Mouse (Mus musculus) stomach, embryonic 15.5 days (tissue): ENCODE measurements around the gene Wdr83. TPM values are rescaled to one million over a fixed set of nuclear protein-coding genes. Genes with fewer than 3 reads are reported as not detected.
A peak's percentile ranks its signal among the peaks of the same experiment; 100 is the strongest.

Experiments
- ATAC-seq: fragments of 200-750 bp; cut with Nextera tagmentation; 2 replicates; pipeline ENCODE4 v1.8.0; 2017; ENCODE audit warnings: low read depth, moderate number of reproducible peaks, moderate TSS enrichment; ENCODE audit not compliant: insufficient read depth, low FRiP score
- H3K27ac ChIP-seq: fragments of 300-500 bp; sonication (generic); 2 replicates; pipeline ENCODE4 v1.5.1; 2015; ENCODE audit warnings: mild to moderate bottlenecking, inconsistent platforms
- H3K27me3 ChIP-seq: fragments of 300-500 bp; sonication (generic); replicated peaks from 2 replicates; pipeline ENCODE4 v1.6.1; 2015; ENCODE audit warnings: inconsistent platforms
- H3K36me3 ChIP-seq: fragments of 300-500 bp; sonication (generic); 2 replicates; pipeline ENCODE4 v1.6.1; 2015; ENCODE audit warnings: inconsistent platforms
- H3K4me1 ChIP-seq: fragments of 300-500 bp; sonication (generic); 2 replicates; pipeline ENCODE4 v1.6.1; 2015; ENCODE audit warnings: inconsistent platforms
- H3K4me2 ChIP-seq: fragments of 300-500 bp; sonication (generic); 2 replicates; pipeline ENCODE4 v1.6.1; 2015; ENCODE audit warnings: mild to moderate bottlenecking, inconsistent platforms
- H3K4me3 ChIP-seq: fragments of 300-500 bp; sonication (generic); replicated peaks from 2 replicates; pipeline ENCODE4 v1.5.1; 2015; ENCODE audit warnings: inconsistent platforms
- H3K9ac ChIP-seq: fragments of 300-500 bp; sonication (generic); 2 replicates; pipeline ENCODE4 v1.6.1; 2015; ENCODE audit warnings: inconsistent platforms
- H3K9me3 ChIP-seq: fragments of 300-500 bp; sonication (generic); 2 replicates; pipeline ENCODE4 v1.6.1; 2016; ENCODE audit warnings: inconsistent platforms
- WGBS: fragments of 180-500 bp; shearing (Covaris S2); methylation state at CpG from one replicate; pipeline ENCODE4 v1.1.7; 2015; 5-methylcytosine and 5-hydroxymethylcytosine counted together
- polyA plus RNA-seq: library from polyadenylated mRNA; unstranded; fragments of >200 nt; fragmentation: Nextera tagmentation; extraction: Ambion mirVana; gene quantifications from 2 replicates; pipeline ENCODE4 v1.2.1, GENCODE M21; 2015

Wdr83 gene
- polyA plus RNA-seq, 1 experiment from 2014 or later, result 40.6 TPM

DNA sequence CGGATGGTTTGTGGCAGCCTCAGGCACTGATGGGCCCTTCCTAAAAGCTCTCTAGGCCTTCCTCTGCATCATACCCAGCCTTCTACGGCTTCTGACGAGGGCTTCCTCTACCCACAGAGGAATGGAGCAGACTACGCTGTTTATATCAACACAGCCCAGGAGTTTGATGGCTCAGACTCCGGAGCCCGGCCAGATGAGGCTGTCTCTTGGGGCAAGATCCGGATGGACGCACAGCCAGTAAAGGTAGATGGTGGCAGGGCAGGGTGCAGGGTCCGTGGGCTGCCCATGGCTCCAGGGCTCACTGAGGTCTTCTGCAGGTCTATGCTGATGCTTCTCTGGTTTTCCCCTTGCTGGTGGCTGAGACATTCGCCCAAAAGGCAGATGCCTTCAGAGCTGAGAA lies 6.5 kb downstream of the Wdr83 start:
- no peaks in the 10 kb centered on the region for H3K9me3 ChIP-seq
- no peak overlapping the region for H3K4me2 ChIP-seq
- H3K27me3 ChIP-seq, result no peaks in the 10 kb centered on the region
- H3K9ac ChIP-seq, result no peak overlapping the region
- H3K4me3 ChIP-seq, result no peak overlapping the region
- H3K4me1 ChIP-seq, result peaks cover 17% of the 10 kb centered on the region
- no peak for ATAC-seq
- H3K27ac ChIP-seq, result no peak overlapping the region
- H3K36me3 ChIP-seq, result peaks cover 39% of the 10 kb centered on the region
- WGBS, result 91% methylated on average over 10 of the region's 10 CpGs

DNA sequence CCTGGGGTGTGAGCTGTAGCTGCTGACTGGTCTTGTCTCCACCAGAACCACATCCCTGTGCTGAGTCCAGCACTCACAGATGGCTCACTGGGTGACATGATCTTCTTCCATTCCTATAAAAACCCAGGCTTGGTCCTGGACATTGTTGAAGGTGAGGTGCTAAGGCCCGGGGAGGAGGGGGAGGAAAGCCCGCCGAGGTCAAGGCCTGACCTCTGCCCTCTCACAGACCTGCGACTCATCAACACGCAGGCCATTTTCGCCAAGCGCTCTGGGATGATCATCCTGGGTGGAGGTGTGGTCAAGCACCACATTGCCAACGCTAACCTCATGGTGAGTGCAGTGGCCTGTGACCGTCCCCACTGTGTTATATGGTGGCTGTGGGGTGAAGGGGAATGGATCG lies 6.9 kb downstream of the Wdr83 start:
- Histone ChIP-seq H3K4me3 (no peak overlapping the region), H3K4me2 (no peak overlapping the region), H3K36me3 (peaks cover 39% of the 10 kb centered on the region), H3K4me1 (peaks cover 14% of the 10 kb centered on the region; the same call in 1 of the 2 replicates), H3K27me3 (no peaks in the 10 kb centered on the region), H3K27ac (no peak overlapping the region), H3K9me3 (no peaks in the 10 kb centered on the region), H3K9ac (no peak overlapping the region)
- WGBS, result 75% methylated on average over 10 of the region's 10 CpGs
- no peak for ATAC-seq

DNA sequence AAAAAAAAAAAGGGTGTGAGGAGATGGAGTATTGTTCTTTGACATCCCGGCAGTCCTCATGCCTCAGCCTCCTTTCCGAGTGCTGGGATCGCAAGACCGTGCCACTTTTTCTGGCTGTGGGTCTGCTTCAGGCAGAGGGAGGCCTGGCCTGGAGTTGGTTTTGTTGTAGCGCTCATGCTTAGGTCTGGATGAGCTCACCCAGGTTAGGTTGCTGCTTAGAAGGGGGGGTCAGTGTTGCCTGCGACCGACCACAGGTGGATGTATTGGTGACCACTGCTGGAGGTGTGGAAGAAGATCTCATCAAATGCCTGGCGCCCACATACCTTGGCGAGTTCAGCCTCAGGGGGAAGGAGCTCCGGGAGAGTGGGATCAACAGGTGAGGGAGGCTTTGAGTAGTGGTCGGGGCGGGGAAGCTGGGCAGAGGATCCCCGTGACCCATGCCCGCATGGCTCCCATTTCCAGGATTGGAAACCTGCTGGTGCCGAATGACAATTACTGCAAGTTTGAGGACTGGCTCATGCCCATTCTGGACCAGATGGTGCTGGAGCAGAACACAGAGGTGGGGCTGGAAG lies 8.0 kb downstream of the Wdr83 start:
- H3K27ac ChIP-seq, result no peak overlapping the region
- 90% methylated on average over 15 of the region's 15 CpGs for WGBS
- ATAC-seq, result no peak
- H3K4me2 ChIP-seq, result no peak overlapping the region
- H3K9me3 ChIP-seq, result no peaks in the 10 kb centered on the region
- no peaks in the 10 kb centered on the region for H3K27me3 ChIP-seq
- H3K4me1 ChIP-seq, result peaks cover 14% of the 10 kb centered on the region; the same call in 1 of the 2 replicates
- peaks cover 35% of the 10 kb centered on the region for H3K36me3 ChIP-seq
- no peak overlapping the region for H3K9ac ChIP-seq
- H3K4me3 ChIP-seq, result no peak overlapping the region

DNA sequence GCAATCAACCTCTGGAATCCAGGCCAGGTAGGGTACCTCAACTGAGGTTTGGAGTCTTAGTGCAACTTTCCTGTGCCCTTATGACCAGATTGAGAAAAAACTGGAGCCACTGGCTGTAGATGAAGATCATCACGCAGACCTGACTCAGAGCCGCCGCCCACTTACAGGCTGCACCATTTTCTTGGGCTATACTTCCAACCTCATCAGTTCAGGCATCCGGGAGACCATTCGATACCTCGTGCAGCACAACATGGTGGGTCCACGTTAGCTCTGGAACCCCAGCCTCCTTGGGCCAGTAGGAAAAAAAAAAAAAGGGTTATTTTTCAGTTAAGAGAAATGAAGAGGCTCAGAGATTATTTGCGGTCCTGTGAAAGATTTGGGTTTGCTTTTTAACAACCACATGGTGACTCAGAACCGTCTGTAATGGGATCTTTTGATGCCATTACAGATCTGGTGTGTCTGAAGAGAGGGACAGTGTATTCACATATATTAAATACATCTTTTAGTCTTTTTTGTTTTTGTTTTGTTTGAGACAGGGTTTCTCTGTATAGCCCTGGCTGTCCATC lies 8.7 kb downstream of the Wdr83 start:
- Histone ChIP-seq H3K4me3 (peak overlapping the region; percentile 98), H3K36me3 (peaks cover 35% of the 10 kb centered on the region), H3K27ac (peak overlapping the region; percentile 99), H3K27me3 (no peaks in the 10 kb centered on the region), H3K4me2 (peak overlapping the region; percentile 88), H3K9me3 (no peaks in the 10 kb centered on the region), H3K4me1 (peaks cover 14% of the 10 kb centered on the region; the same call in 1 of the 2 replicates), H3K9ac (peak overlapping the region; percentile 89; the same call in 1 of the 2 replicates)
- no peak for ATAC-seq
- WGBS, result 35% methylated on average over 9 of the region's 9 CpGs

DNA sequence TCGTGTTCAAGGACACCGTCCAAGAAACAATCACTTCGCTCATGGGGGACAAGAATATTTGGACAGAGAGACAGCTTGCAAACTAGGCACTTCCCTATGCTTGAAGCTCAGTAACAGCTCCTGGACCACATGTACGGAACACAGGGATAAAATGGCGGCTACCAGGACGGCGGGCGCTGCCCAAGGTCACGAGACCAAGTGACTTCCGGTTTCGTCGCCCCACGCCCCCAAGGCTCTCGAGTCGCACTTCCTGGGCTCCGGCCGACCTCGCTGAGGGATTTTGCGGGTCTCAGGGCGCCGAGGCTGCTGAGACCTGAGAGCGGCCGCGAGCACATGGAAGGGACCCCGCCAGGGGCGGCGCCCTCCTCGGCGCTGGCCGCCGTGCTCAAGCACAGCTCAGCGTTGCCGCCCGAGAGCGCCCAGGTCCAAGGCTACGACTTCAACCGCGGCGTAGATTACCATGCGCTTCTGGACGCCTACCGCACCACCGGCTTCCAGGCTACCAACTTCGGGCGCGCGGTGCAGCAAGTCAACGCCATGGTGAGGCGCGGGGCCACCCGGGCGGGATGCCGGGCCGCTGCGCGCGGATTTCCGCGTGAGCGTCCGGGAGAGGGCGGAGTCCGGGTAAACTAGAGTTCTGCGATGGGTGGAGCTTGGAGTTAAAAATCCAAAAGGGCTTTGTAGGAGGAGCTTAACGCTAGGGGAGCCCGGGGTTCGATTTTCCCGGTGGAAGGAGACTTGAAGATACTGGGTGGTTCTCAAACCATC lies 9.4 kb downstream of the Wdr83 start, which contains the start of gene Dhps:
Dhps (plus strand) TSS at position 244 of the 768 bp plus-strand sequence.
- Histone ChIP-seq H3K4me2 (peak within 1 kb of the TSS; percentile 88), H3K4me1 (peaks cover 14% of the 10 kb centered on the region; the same call in 1 of the 2 replicates), H3K9ac (peak within 1 kb of the TSS; percentile 89), H3K4me3 (peak within 1 kb of the TSS; percentile 98), H3K27ac (peak within 1 kb of the TSS; percentile 99), H3K27me3 (no peaks in the 10 kb centered on the region), H3K36me3 (peaks cover 34% of the 10 kb centered on the region), H3K9me3 (no peaks in the 10 kb centered on the region)
- under 1% methylated on average over 68 of the region's 68 CpGs for WGBS
- peak; percentile 89 for ATAC-seq

DNA sequence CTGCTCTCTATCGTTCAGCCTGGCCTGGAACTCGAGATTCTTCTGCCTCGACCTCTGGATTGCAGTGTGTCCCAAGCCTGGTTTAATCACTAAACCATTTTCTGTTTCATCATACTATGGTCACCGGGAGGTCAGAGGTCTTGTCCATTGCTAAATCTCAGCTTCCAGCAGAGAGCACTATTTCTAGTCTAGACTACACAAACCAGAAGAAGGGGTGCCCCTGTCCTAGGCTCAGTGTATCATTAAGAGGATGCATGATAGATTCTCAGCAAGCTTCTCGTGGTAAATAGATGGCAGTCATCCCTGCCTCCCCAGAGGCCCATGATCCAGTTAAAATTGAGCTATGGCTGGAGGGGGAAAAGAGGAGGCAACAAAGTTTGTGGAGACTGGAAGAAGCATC lies 10.1 kb downstream of the Wdr83 start:
- peak overlapping the region; percentile 99; the same call in 1 of the 2 replicates for H3K27ac ChIP-seq
- H3K4me2 ChIP-seq, result peak overlapping the region; percentile 88
- H3K4me1 ChIP-seq, result peaks cover 14% of the 10 kb centered on the region; the same call in 1 of the 2 replicates
- H3K9me3 ChIP-seq, result no peaks in the 10 kb centered on the region
- ATAC-seq, result no peak
- peak overlapping the region; percentile 98 for H3K4me3 ChIP-seq
- H3K27me3 ChIP-seq, result no peaks in the 10 kb centered on the region
- H3K9ac ChIP-seq, result no peak overlapping the region
- 81% methylated on average over 5 of the region's 5 CpGs for WGBS
- H3K36me3 ChIP-seq, result peaks cover 29% of the 10 kb centered on the region

DNA sequence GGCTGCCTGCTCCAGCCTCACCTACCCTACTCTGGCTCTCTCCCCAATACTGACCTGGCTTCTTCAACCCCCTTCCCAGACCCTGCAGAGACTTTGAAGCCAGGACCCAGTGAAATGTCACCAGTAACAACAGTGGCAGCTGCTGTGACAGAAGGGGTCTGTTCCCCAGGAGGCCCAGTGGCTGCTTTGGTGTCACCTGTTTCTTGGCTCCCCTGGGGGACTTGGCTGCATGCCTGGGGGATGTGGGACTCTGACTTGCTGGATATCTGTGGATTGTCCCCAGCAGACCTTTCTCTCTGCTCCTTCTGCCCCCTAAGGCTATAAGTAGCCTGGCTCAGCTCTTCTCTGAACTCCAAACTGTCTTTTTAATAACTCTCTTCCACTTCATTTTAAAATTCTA lies 13.1 kb downstream of the Wdr83 start, which contains the start of gene Gm5741:
Gm5741 (minus strand) TSS at position 1 of the 400 bp plus-strand sequence.
- Histone ChIP-seq H3K9me3 (no peaks in the 10 kb centered on the region), H3K27ac (no peak within 1 kb of the TSS), H3K27me3 (no peaks in the 10 kb centered on the region), H3K4me1 (peaks cover 11% of the 10 kb centered on the region; the same call in 1 of the 2 replicates), H3K4me3 (no peak within 1 kb of the TSS), H3K4me2 (no peak within 1 kb of the TSS), H3K36me3 (no peaks in the 10 kb centered on the region), H3K9ac (no peak within 1 kb of the TSS)
- no peak for ATAC-seq

DNA sequence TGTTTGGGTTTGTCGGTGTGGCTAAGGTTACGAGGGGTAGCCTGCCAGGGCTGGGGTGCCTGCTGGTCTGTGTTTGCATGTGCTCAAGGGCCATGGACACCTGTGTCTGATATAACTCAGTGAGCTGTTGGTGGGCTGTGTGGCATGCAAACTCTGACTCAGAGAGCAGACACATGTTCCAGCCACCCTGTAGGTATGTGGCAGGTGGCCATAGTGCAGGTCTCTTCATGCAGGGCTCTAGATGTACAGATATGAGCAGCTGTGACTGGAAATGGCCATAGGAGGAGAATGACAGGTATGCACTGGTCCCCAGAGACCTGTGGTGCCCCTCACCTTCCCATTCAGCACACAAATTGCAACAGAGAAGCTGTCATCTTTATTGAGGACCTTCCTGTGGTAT lies 14.0 kb downstream of the Wdr83 start:
- Histone ChIP-seq H3K4me1 (peaks cover 5% of the 10 kb centered on the region; the same call in 1 of the 2 replicates), H3K4me3 (no peak overlapping the region), H3K27ac (no peak overlapping the region), H3K9me3 (no peaks in the 10 kb centered on the region), H3K36me3 (no peaks in the 10 kb centered on the region), H3K27me3 (no peaks in the 10 kb centered on the region), H3K9ac (no peak overlapping the region), H3K4me2 (no peak overlapping the region)
- 92% methylated on average over 2 of the region's 2 CpGs for WGBS
- ATAC-seq, result no peak

DNA sequence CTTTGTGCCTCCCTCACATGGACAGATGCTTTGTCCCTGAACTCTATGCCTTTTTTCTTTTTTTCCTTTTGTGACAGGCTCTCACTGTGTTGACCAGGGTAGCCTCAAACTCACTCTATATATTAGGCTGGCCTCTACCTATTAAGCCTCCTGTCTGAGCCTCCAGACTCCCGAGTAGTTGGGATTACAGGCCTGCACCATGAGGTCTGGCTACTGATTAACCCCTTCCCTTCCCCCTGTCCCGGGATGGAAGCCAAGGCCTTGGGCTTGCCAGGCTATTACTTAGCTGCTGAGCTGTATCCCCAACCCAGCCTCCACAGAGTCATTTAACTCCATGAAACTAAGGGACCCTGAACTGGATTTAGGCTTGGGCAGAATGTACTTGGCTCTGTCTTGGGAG lies 15.9 kb downstream of the Wdr83 start:
- Histone ChIP-seq H3K9ac (no peak overlapping the region), H3K27ac (no peak overlapping the region), H3K27me3 (no peaks in the 10 kb centered on the region), H3K36me3 (no peaks in the 10 kb centered on the region), H3K4me1 (peaks cover 9% of the 10 kb centered on the region; the same call in 1 of the 2 replicates), H3K9me3 (no peaks in the 10 kb centered on the region), H3K4me2 (no peak overlapping the region), H3K4me3 (no peak overlapping the region)
- WGBS, result 23% methylated on average over 2 of the region's 2 CpGs
- peak; percentile 25; the same call in 1 of the 2 replicates for ATAC-seq

DNA sequence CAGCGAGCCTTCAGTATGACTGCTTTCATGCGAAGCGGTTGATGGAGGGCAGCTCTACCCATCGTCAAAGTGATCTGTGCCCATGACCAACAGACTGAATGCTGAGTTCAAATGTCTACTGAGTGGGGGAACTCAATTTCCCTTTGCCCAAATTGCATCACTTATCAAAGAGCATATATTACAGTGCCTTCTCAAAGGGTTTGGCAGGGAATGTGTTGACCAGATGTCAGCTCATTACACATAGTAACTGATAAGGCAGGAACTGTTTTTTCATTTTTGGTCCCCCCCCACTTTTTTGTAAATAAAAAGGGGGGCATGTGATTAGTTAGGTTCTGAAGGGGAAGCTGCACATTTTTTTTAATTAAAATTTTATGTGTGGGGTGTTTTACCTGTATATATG lies 18.5 kb downstream of the Wdr83 start:
- Histone ChIP-seq H3K27ac (no peak overlapping the region), H3K4me2 (no peak overlapping the region), H3K9me3 (no peaks in the 10 kb centered on the region), H3K4me3 (no peak overlapping the region), H3K36me3 (no peaks in the 10 kb centered on the region), H3K4me1 (peaks cover 9% of the 10 kb centered on the region; the same call in 1 of the 2 replicates), H3K9ac (no peak overlapping the region), H3K27me3 (no peaks in the 10 kb centered on the region)
- WGBS, result 95% methylated on average over 4 of the region's 4 CpGs
- ATAC-seq, result no peak

DNA sequence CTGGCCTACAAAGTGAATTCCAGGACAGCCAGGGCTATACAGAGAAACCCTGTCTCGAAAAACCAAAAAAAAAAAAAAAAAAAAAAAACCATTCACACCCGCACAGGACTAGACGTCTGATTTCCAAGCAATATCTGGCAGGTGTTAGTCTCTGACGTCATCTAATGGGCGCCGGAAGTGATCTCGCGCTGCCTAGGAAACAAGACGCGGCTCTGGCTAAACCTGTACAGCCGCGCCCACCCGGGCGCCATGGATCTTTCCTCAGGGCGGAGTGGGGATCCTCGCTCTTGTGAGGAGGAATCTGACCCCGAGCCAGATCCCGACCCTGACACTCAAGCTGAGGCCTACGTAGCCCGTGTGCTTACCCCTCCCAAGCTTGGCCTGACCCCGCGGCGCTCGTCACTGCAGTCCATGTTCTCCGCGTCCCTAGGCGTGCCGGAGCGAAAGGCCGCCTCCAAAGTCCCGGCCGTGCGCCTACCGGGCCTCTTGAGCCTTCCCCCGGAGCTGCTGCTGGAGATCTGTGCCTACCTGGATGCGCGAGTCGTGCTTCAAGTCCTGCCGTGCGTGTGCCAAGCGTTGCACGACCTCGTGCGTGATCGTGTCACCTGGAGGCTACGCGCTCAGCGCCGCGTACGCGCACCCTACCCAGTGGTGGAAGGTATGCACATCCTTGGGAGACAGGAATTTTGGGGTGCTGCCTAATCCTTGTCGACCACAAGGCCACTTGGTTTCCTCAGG lies 21.1 kb downstream of the Wdr83 start, which contains the start of gene Fbxw9:
Fbxw9 (plus strand) TSS at position 177 of the 738 bp plus-strand sequence.
- no peaks in the 10 kb centered on the region for H3K27me3 ChIP-seq
- H3K9me3 ChIP-seq, result no peaks in the 10 kb centered on the region
- 0 out of 2 replicates have a peak within 1 kb of the TSS, but pooled peaks have one; percentile 31 for H3K27ac ChIP-seq
- ATAC-seq, result peak; percentile 87
- H3K9ac ChIP-seq, result peak within 1 kb of the TSS; percentile 61
- WGBS, result under 1% methylated on average over 53 of the region's 53 CpGs
- H3K4me2 ChIP-seq, result peak within 1 kb of the TSS; percentile 96
- peaks cover 9% of the 10 kb centered on the region; the same call in 1 of the 2 replicates for H3K4me1 ChIP-seq
- H3K36me3 ChIP-seq, result peaks cover 13% of the 10 kb centered on the region
- peak within 1 kb of the TSS; percentile 92 for H3K4me3 ChIP-seq
